Mouse (Mus musculus) heart, postnatal 4 days (tissue): ENCODE results near the gene Pogk. TPM values are rescaled to one million over a fixed set of nuclear protein-coding genes. Genes with fewer than 3 reads are reported as not detected.

ENCODE experiments used
- DNase-seq: peaks from one replicate; pipeline ENCODE4 v3.0.0; 2021
- total RNA-seq, 2 experiments: library from RNA; stranded (reverse); gene quantifications; 2 replicates each; pipeline ENCODE4 v1.2.3; 2021

Pogk gene
- 10 to 100 TPM; 24.5 to 29.2 TPM for total RNA-seq

DNA sequence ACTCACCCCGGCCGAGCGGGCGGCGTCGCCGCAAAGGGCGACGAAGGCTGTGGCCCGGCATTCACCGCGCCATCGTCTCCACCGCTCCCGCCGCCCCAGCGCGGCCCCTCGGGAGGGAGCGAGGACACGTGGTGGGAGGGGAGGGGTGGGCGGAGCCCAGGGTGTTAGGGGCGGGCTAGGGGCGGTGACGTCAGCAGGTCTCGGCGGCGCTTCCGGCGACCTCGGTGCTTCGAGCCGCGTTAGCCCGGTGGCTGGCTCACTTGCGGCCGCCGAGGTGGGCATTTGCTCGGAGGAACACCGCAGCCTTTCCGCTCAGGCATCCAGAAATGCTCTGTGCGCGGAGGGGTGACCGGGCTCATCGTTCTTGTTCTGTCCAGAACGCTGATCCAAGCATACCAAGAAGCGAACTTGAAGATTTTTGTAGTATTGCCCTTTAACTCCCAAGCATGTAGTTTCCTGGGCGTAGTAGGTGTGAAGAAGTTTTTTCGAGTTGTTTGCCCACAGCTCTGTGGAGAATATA is at the start of gene Pogk:
Pogk (minus strand) TSS at position 163 of the 520 bp plus-strand sequence.
- DNase-seq = peak; percentile 86

DNA sequence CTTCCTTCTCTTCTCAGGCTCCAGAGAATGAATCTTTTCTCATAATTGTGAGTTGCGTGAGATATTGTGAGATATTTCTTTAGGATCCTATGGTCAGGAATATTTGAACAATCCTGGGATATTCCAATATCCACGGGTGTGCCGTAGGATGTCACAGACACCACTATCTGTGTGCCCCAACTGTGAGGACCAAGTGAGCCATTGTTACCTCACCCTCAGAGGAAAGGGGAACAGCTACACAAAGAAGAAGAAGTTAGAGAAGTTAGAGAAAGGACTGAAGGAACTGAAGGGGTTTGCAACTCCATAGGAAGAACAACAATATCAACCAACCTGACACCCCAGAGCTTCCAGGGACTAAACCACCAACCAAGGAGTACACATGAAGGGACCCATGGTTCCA is 32.3 kb upstream of the Pogk start:
- no peak for DNase-seq

DNA sequence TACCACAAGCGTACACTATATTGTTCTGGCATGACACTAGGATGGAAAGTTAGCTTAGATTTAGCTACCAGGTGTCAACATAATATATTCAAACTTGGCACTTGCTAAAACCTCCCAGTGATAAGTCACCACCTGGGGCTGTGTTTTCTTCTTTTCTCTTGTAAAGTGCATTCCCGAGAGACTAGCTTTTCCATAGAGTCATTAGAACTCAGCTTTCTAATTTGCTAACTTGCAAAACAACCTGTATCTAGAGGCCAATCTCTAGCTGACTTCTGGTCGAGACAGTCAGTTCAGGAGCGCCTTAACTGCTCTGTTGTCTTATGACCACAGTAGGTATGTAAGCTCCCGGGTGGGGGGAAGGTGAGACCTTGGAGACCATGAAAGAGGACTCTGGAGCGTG is 29.8 kb upstream of the Pogk start:
- no peak for DNase-seq

DNA sequence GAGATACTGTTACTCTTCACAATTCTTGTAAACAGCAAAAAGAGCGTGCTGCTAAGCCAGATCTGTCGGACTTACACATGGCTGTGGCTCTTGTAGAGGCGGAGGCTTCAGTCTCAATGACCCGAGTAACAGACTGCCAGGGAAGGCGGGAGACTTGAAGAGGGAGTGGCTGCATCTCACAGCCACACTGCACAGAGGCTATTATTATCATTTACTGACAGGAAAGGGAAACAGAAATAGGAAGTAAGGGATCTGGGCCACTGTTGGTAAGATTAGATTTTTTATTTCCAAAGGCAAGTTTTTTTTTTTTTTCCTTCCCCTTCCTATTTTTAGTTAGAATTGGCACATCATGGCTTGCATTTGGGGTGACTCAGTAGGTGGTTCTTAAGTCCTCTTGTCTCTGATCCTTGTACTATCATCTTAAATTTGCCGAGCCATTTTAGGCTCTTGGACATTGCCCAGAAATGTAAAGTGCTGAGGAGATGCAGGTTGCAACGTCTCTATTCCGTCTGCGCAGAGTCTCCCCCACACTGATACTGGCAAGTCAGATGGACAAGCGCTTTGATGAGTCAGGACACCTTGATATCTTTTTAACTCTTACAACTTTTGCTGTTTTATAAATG is 20.3 kb upstream of the Pogk start:
- DNase-seq = peak; percentile 19

DNA sequence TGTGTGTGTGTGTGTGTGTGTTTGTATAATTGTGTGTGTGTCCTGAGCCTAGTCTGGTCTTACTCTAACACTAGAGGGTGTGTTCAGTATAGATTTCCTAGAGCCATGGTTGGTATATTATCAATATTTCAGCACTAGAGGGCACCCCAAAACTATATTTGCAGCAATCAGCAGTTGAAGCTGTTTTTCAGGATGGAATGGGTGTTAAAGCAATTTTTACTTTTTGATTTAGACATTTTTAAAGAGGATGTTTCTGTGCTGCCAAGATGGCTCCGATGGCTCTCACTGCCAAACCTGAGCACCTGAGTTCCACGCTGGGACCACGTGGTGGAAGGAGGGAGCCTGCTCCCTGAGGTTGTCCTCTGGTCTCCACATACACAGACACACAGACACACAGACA is 19.4 kb upstream of the Pogk start:
- DNase-seq = no peak

DNA sequence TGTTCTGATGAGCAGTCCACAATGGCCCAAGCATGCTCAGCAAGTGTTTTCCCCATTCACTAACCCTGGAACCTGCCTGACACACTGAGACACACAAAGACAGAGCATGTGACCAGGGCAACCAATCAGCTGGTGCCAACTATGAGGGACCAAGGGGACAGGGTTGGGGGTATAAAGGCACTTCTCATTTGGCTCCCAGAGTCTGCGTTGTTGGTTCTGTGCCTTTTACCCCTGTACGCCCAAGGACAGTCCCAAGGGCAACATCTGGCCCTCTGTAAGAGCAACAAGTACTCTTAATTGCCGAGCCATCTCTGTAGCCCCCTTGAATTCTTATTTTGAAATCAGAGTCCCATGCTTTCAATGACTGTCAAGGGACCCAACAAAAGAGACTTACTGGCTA is 2.6 kb upstream of the Pogk start:
- no peak for DNase-seq

DNA sequence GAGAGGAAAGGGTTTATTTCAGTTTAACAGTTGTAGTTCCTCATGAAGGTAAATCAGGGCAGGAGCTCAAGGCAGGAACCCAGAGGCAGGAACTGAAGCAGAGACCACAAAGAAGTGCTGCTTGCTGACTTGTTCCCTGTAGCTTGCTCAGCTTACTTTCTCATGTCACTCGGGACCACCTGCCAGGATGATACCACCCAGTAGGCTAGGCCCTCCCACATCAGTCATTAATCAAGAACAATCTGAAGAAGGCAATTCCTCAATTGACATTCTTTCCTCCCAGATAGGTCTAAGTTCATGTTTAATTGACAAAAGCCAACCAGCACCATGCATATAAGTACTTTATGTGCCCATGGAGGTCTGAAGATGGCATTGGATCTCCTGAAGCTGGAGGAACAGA is 1.9 kb upstream of the Pogk start:
- no peak for DNase-seq

DNA sequence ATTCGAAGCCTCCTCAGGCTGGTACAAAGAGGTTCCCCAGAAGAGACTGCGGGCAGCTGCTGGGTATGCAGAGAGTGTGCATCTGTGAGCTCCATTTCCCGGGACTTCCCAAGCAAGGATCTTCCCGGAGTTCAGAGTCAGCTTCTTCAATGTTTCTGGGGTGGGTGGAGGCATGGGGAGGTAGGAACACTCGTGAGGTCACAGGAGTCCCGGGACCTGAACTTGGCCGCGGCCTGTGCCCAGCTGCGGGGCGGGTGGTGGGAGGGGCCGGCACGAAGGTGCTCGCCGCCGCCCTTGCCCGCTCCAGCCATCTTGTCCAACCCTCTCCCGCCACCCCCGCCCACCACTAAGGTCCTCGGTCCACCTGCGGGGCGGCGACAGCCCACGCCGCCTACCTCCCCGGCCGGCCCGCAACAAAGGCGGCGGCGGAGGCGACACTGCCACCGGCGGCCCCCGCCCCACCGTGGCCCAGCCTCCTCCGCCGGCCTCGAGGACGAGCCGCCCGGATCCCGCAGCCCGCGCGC is 424 bp downstream of the Pogk start:
- peak; percentile 44 for DNase-seq

DNA sequence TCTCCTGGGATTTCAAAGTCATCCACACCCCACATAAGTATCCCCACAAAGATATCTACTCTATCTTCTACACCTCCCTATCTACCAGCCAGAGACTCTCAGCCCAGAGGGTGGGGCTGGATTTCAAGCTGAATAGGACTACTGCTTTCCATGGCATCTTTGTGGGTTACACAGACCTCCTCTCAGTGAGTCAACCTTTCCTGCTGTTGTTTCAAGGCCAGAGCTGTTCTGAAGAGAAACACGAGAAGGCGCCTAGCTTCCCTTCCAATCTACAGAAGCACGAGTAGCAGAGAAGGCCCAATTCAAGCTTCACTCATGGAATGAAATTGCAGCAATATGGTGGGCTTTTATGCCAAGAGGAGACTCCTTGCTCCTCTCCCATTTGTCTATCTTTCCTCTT is 5.8 kb downstream of the Pogk start:
- no peak for DNase-seq

DNA sequence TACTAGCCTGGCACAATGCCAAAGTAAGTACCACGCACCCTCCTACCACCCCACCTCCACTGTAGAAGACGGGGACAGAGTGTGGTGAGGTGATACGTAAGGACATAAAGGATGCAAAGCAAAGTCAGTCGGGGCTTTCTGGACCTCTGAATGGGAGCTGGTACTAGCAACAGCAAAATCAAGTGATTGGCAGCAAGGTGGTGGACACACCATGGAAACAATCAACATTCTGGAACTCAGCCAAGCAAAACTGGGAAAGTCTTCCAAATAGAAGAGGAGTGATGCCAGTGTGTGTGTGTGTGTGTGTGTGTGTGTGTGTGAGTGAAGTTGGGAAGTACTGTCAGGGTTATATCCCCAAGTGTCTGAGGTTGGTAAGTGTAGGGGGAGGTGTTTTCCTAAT is 7.7 kb downstream of the Pogk start:
- DNase-seq = peak; percentile 41

DNA sequence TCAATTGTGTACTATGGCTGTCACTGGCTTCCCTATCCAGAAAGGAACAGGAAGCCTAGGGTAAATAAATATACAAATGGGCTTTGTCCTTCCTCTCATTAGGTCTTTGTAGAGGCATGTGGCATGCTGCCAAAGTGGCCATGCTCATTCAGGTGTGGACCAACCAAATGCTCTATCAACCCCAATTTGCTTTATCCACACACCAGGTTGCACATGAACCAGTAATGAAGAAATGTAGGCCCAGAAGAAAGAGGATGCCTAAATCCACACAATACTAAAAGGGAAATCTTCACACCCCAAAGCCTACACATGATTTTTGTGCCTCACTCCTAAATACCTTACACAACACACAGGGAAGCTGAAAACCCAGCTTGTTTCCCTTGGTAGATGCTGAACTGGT is 8.2 kb downstream of the Pogk start:
- no peak for DNase-seq

DNA sequence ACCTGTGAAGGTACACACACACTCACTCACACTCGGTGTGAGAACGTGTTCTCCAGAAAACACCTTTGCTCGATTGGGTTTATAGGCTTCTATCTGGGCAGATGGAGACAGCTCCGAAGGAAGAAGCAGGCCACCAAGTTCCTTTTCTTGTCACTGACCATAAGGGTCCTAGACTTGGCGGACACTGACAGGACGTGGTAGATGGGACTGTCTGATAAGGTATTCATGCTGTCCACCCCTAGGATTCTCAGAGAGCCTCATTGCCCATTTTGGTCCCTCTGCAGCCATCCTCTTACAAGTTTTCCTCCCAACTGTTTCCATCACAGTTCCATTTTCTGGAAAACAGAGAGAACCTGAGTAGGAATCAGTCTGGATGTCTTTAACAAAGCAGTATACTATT is 13.3 kb downstream of the Pogk start:
- no peak for DNase-seq

DNA sequence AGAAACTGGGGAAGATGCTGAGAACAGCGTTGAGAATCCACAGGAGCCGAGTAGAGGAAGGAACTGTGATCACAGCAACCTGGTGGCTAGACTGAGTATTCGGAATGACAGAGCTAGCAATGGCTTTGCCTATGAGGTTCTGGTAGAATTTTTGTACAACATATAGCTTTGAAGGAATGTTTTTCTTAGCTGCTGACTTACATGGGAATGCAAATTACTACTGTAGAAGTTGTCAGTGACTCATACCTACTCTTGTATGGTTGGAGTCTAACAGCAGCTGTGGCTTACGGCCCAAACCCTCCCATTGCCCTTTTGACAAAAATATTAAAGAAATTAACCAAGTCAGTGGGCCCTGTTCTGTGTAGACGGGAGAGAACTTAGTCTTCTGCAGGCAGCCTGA is 14.0 kb downstream of the Pogk start:
- DNase-seq = no peak

DNA sequence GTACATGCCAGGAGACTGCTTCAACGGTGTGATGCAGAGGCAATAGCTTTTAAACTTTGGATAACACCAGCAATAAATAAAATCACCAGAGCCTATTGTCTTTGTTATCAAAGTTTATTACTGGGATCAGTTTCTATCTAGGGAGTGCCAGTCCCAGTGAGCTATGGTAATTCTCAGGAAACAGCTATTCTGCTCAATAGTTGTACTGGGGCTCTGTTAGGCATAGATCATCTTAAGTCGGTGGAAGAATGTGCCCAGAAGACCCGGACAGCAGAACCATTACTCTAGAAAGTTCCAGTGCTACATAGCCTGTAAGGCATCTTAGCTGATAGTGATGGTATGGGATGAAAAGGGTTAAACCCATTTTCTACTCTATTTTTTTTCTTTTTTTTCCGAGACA is 14.9 kb downstream of the Pogk start:
- DNase-seq = no peak

DNA sequence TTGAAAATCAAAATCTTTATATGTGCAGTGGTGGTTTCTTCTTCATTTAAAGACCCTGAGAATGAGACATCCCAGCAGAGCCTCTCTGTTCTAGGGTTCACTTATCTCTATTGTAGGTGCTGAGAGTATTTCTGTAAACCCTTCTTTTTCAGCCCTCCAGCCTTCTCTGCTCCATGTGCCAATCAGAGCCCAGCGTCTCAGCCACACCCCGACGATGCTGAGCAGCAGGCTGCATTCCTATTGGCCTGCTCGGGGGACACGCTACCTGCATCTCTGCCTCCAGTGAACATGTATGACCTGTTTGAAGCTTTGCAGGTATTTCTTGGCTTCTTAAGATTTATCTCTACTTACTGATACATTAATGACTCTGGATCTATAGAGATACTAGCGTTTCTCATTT is 18.0 kb downstream of the Pogk start:
- no peak for DNase-seq

DNA sequence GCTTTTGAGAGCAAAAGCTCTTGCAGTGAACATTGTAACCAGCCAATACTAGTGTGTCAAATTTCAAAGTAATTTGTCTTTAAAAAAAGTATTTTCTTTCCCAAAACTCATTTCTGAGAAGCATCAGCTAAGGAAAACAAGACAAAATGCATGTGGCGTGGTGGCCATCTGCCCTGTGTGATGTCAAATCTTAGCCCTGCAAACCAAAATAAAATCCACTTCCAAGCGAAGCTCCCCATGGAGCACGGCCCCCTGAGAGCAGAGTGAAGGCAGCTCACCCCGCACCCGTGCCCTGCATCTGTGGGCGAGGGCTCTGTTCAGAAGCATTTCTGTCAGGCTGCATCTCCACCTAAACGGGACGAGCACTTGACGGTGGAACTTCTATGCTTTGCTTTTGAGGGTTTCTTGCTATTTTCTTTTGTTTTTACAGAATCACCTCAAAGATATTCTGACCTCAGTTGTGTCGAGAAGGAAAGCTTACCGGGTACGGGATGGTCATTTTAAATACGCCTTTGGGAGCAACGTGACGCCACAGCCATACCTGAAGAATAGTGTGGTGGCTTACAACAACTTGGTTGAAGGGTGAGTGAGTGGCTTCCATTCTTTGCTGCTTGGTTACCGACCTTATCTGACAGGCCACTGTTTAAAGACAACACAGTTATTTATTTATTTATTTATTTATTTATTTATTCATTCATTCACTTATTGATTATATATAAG is 20.1 kb downstream of the Pogk start:
- no peak for DNase-seq

DNA sequence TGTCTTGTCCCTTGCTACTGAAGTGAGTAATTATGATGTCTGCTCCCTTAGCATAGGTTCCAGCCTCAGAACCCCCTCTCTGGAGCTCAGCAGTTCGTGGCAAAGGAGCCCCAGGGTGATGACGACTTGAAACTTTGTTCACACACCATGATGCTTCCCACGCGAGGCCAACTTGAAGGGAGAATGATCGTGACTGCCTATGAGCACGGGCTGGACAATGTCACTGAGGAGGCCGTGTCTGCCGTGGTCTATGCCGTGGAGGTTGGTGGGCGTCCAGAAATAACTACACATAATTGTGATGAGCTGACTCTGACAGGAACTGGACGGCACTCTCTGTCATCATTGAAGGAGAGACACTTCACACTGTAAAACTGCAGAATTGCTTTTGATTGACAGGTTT is 21.2 kb downstream of the Pogk start:
- no peak for DNase-seq

DNA sequence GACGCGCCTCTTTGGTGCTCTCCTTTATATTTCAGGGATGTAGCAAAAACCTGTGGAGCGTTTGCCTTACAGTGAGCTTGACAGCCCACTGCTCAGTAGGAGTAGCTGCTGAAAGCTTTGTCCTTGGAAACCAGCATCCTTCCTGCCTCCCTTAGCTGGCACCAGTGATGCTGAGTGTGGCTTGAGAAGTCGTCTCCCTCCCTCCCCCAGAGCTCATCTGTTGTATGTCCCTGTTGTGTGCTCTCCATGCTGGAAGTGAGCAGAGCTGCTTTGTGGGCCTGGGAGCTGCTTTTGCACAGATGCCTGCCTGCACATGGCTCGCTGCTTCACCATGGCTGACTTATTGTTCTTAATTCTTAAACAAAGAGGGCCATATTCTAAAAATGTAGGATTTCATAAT is 24.2 kb downstream of the Pogk start:
- DNase-seq = no peak

DNA sequence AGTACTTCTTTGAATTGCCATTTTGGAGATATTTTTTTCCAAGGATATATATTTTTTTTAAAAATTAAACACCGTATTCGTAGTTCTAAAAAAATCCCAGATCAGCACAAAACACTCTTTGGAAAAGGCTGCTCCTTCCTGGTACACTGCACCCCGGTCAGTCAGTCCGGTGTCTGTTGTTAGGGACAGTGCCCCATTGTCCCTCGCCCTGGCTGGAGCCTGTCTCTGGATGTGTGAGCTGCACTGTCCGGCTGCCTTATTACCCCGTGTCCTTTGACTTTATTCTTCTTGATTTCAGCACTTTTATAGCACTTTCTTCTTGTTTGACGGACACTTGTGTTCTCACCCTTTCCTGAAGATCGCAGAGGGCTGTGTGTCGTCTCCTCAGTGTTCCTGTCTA is 25.0 kb downstream of the Pogk start:
- DNase-seq = no peak

DNA sequence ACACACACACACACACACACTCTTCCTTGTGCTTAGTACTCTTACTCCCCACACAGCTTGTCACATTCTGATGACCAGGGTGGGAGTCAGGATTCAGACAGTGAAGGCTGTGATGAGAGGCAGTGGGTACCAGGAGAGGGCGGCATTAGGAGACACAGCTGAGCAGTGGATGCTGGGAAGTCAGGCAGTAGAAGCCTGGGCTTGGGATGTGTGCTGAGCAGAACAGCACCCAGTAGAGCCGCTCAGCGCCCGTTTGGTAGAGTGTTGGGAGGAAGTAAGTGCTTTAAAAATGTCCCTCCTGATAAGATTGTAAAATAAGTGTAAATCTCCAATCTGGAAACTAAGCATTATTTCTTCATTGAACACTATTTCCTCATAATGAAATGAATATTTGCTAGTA is 27.0 kb downstream of the Pogk start:
- DNase-seq = no peak

DNA sequence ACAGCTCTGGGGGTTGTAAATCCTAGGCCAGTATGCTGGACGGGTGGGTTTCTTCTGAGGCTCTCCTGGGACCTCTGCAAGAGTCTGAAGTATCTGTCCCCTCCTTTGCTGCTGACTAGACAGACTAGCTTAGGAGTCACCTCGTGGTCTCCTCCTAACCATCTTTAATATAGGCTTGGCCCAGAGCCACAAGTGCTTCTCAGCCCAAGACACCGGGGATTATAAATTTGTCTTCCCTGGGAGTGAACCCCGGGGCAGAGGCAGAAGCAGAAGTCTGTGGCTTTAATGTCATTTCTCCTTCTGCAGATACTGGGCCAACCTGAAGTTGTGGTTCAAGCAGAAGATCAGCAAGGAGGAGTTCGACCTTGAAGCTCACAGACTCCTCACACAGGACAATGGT is 27.8 kb downstream of the Pogk start:
- no peak for DNase-seq

DNA sequence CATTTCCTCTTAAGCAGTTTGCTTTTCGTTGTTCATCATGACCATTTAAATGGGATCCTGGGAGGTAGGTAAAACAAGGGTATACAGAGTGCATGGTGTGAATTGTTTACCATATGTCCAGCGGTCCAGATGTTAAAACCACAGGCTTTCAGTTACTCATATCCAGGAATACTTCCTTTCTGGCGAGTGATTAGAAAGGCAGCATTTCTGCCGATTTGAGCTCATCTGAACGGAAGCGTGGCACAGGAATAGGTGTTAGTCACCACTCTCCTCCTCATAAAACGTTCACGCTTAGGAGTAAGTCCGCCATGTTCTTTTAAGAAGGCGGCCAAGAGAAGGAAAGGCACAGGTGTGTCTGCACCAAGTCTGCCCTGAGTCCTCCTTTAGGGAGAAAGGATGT is 28.3 kb downstream of the Pogk start:
- no peak for DNase-seq

DNA sequence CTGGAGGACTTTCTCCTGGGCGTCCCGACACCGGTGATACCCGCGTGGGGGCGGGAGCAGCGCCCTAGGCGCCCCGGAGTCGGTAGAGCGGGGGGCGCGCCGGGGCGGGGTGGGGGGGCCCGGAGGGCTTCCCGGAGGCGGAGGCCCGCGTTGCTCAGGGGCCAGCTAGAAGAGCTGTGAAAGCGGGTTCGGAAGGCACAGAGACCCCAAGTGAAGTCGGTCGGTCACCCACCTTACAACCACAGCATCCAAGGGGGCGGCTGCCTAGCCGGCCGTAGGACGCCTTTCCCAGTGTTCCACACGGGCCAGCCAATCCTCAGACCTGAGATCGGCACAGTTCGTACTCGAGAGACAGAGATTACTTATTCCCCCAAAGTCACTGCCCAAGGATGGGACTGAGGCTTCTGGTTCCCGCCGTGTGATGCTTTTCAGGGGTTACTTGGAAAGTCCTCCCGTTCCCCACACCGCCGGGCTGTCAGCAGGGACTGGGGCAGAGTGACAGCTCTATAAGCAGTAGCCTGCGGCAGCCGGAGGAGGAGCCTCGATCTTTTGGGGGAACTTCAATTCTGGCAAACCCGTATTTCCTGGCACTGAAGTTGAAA is 29.9 kb downstream of the Pogk start:
- peak; percentile 73 for DNase-seq
